Mouse (Mus musculus): ENCODE results near the gene Eif1ad. TPM values are rescaled to one million over a fixed set of nuclear protein-coding genes. Genes with fewer than 3 reads are reported as not detected.

The Eif1ad gene
- polyA plus RNA-seq, 1 experiment: 27.0 TPM

DNA sequence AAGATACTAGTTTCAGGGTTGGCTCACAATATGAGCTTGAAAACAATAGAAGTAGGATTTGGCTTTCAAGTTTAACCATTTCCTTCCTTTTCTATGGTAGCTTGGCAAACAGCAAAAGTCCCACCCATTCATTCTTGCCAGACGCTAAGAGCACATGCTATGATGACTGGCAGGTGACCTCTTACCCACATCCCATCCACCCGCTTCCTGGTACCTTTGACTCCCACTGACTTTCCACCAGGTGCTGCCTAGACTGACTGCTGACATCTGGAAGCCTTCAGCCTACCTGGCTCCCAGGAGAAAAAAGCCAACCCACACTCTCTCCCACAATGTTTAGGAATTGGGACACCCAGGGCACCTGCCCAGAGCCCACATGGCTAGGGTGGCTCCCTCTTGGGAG lies 2.4 kb upstream of the Eif1ad start:
- 26% methylated on average over 2 of the region's 2 CpGs for WGBS
- no peaks in the 10 kb centered on the region for H3K27me3 ChIP-seq (ENCODE audit: control insufficient read depth, insufficient read depth, low read length)
- H3K36me3 ChIP-seq (ENCODE audit: control insufficient read depth, insufficient read depth, low read length): peaks cover 7% of the 10 kb centered on the region
- H3K27ac ChIP-seq (ENCODE audit: insufficient read depth, low read depth, low read length): no peak overlapping the region
- H3K4me3 ChIP-seq (ENCODE audit: low read depth, low read length): no peak overlapping the region
- peaks cover 18% of the 10 kb centered on the region for H3K4me1 ChIP-seq (ENCODE audit: control insufficient read depth, insufficient read depth, insufficient read length, low read length)
- TF ChIP-seq CTCF (IDR thresholded peaks at IDR 0.05; ENCODE audit: extremely low read depth, insufficient read length, insufficient replicate concordance, low read depth, low read length) (no peak), POLR2A (IDR thresholded peaks at IDR 0.05; ENCODE audit: low read depth, low read length) (no peak)

- Histone ChIP-seq H3K4me3 (ENCODE audit: low read depth, low read length) (peak overlapping the region; percentile 94), H3K36me3 (ENCODE audit: control insufficient read depth, insufficient read depth, low read length) (peaks cover 20% of the 10 kb centered on the region), H3K27me3 (ENCODE audit: control insufficient read depth, insufficient read depth, low read length) (no peaks in the 10 kb centered on the region), H3K27ac (ENCODE audit: insufficient read depth, low read depth, low read length) (no peak overlapping the region), H3K4me1 (ENCODE audit: control insufficient read depth, insufficient read depth, insufficient read length, low read length) (peaks cover 18% of the 10 kb centered on the region)
- 4% methylated on average over 11 of the region's 11 CpGs for WGBS
- TF ChIP-seq POLR2A (IDR thresholded peaks at IDR 0.05; ENCODE audit: low read depth, low read length) (no peak), CTCF (IDR thresholded peaks at IDR 0.05; ENCODE audit: extremely low read depth, insufficient read length, insufficient replicate concordance, low read depth, low read length) (no peak)
These were observed 790 bp upstream of the Eif1ad start for GRCm38 (mm10) chr19:5365751-5366150.

- peak within 1 kb of the TSS; percentile 94 for H3K4me3 ChIP-seq (ENCODE audit: low read depth, low read length)
- peaks cover 27% of the 10 kb centered on the region for H3K36me3 ChIP-seq (ENCODE audit: control insufficient read depth, insufficient read depth, low read length)
- H3K27me3 ChIP-seq (ENCODE audit: control insufficient read depth, insufficient read depth, low read length): no peaks in the 10 kb centered on the region
- peaks cover 18% of the 10 kb centered on the region for H3K4me1 ChIP-seq (ENCODE audit: control insufficient read depth, insufficient read depth, insufficient read length, low read length)
- H3K27ac ChIP-seq (ENCODE audit: insufficient read depth, low read depth, low read length): peak within 1 kb of the TSS; percentile 78
- TF ChIP-seq CTCF (IDR thresholded peaks at IDR 0.05; ENCODE audit: extremely low read depth, insufficient read length, insufficient replicate concordance, low read depth, low read length): no peak
- TF ChIP-seq POLR2A (IDR thresholded peaks at IDR 0.05; ENCODE audit: low read depth, low read length): no peak
- under 1% methylated on average over 33 of the region's 33 CpGs for WGBS
These were observed 465 bp downstream of the Eif1ad start, which contains the start of gene Banf1 for GRCm38 (mm10) chr19:5367053-5367359. TSS of gene Banf1 (minus strand) at chr19:5367168.

DNA sequence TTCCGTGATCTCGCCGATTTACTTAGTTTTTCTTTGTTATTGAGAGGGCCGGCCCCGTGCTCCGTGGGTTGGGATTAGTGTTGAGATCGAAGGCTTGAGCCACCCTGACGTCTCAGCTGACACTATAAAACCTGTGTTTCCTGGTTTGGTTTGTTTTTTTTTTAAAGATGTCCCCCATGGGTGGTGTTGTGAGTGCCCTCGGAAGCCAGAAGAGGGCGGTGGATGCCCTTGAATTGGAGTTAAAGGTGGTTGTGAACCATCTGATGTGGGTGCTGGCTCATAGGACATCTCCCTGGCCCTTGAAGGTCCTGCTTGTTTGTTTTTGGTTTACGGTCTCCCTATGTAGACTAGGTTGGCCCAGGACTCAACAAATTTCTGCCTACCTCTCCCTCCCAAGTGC lies 914 bp downstream of the Eif1ad start:
- 6% methylated on average over 11 of the region's 11 CpGs for WGBS
- Histone ChIP-seq H3K27ac (ENCODE audit: insufficient read depth, low read depth, low read length) (peak overlapping the region; percentile 78; the same call in 1 of the 2 replicates), H3K36me3 (ENCODE audit: control insufficient read depth, insufficient read depth, low read length) (peaks cover 27% of the 10 kb centered on the region), H3K4me3 (ENCODE audit: low read depth, low read length) (peak overlapping the region; percentile 94), H3K27me3 (ENCODE audit: control insufficient read depth, insufficient read depth, low read length) (no peaks in the 10 kb centered on the region), H3K4me1 (ENCODE audit: control insufficient read depth, insufficient read depth, insufficient read length, low read length) (peaks cover 18% of the 10 kb centered on the region)
- TF ChIP-seq CTCF (IDR thresholded peaks at IDR 0.05; ENCODE audit: extremely low read depth, insufficient read length, insufficient replicate concordance, low read depth, low read length) (peak; percentile 25; the same call in 1 of the 2 replicates), POLR2A (IDR thresholded peaks at IDR 0.05; ENCODE audit: low read depth, low read length) (no peak)

- TF ChIP-seq CTCF (IDR thresholded peaks at IDR 0.05; ENCODE audit: extremely low read depth, insufficient read length, insufficient replicate concordance, low read depth, low read length): no peak
- TF ChIP-seq POLR2A (IDR thresholded peaks at IDR 0.05; ENCODE audit: low read depth, low read length): no peak
- Histone ChIP-seq H3K27me3 (ENCODE audit: control insufficient read depth, insufficient read depth, low read length) (no peaks in the 10 kb centered on the region), H3K27ac (ENCODE audit: insufficient read depth, low read depth, low read length) (no peak overlapping the region), H3K4me3 (ENCODE audit: low read depth, low read length) (no peak overlapping the region), H3K36me3 (ENCODE audit: control insufficient read depth, insufficient read depth, low read length) (peaks cover 27% of the 10 kb centered on the region), H3K4me1 (ENCODE audit: control insufficient read depth, insufficient read depth, insufficient read length, low read length) (peaks cover 26% of the 10 kb centered on the region; the same call in 1 of the 2 replicates)
- WGBS: 78% methylated on average over 3 of the region's 3 CpGs
These were observed 4.4 kb downstream of the Eif1ad start for GRCm38 (mm10) chr19:5370932-5371331.

GRCm38 (mm10) chr19:5372724-5373123 lies 6.2 kb downstream of the Eif1ad start:
- WGBS: 95% methylated on average over 7 of the region's 7 CpGs
- TF ChIP-seq POLR2A (IDR thresholded peaks at IDR 0.05; ENCODE audit: low read depth, low read length) (no peak), CTCF (IDR thresholded peaks at IDR 0.05; ENCODE audit: extremely low read depth, insufficient read length, insufficient replicate concordance, low read depth, low read length) (no peak)

GRCm38 (mm10) chr19:5374177-5374576 lies 7.6 kb downstream of the Eif1ad start:
- Histone ChIP-seq H3K36me3 (ENCODE audit: control insufficient read depth, insufficient read depth, low read length) (peaks cover 34% of the 10 kb centered on the region), H3K27me3 (ENCODE audit: control insufficient read depth, insufficient read depth, low read length) (no peaks in the 10 kb centered on the region), H3K4me1 (ENCODE audit: control insufficient read depth, insufficient read depth, insufficient read length, low read length) (peaks cover 17% of the 10 kb centered on the region; the same call in 1 of the 2 replicates), H3K27ac (ENCODE audit: insufficient read depth, low read depth, low read length) (peak overlapping the region; percentile 97), H3K4me3 (ENCODE audit: low read depth, low read length) (peak overlapping the region; percentile 38)
- TF ChIP-seq CTCF (IDR thresholded peaks at IDR 0.05; ENCODE audit: extremely low read depth, insufficient read length, insufficient replicate concordance, low read depth, low read length) (no peak), POLR2A (IDR thresholded peaks at IDR 0.05; ENCODE audit: low read depth, low read length) (no peak)
- WGBS: 35% methylated on average over 4 of the region's 4 CpGs

More at GRCm38 (mm10) chr19:5372724-5373123, 6.2 kb downstream of the Eif1ad start:
- Histone ChIP-seq H3K4me3 (ENCODE audit: low read depth, low read length) (no peak overlapping the region), H3K27ac (ENCODE audit: insufficient read depth, low read depth, low read length) (no peak overlapping the region), H3K36me3 (ENCODE audit: control insufficient read depth, insufficient read depth, low read length) (peaks cover 27% of the 10 kb centered on the region), H3K27me3 (ENCODE audit: control insufficient read depth, insufficient read depth, low read length) (no peaks in the 10 kb centered on the region), H3K4me1 (ENCODE audit: control insufficient read depth, insufficient read depth, insufficient read length, low read length) (peaks cover 22% of the 10 kb centered on the region; the same call in 1 of the 2 replicates)
